Mouse (Mus musculus) right cerebral cortex, postnatal 36 days (tissue): Measurements from ENCODE around the gene Eri3.

ENCODE experiments used
- DNase-seq, 2 experiments: peaks; one replicate each; pipeline ENCODE4 v3.0.0; 2022; ENCODE audit warnings: low spot score in 2 of 2, mixed read lengths in 1 of 2

The Eri3 gene

DNA sequence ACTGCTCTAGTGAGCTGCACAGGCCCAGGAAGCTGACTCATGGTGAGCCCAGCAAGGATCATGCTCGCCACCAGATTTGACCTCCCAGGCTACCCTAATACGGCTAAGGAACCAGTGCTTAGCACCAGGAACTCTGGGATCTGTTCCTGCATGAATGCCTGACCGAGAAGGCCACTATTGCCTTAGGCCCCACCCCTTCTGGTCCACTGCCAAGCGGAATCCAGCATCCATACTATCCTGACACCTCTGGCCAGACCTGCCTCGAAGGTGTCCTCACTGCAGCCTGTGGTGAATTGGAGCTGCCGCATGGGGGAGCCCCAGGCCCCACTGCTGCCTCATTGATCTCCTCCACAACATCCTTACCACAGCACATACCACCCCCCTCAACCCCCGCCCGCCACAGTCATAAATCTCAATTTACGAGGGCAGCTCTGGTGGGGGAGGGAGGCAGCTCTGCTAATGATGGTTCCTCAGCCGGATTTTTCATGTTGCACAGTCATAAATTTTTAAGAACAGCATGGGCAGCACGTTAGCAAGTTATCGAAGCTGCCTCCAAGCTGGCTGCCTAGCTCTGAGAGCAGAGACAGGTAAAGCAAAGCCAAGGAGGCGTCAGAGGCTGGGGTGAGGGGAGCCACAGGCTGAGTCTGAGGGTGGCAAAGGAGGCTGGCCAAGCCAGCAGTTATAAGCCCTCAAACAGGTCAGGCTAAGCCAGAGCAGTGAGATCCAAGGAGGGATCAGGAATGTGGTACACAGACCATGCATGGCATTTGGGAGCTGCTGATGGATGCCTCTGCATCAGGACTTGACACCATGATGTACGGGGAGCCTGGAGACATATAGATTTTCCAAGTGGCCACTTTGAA lies 108.6 kb downstream of the Eri3 start:
- no peak for DNase-seq

GRCm38 (mm10) chr4:117660001-117660400 lies 109.8 kb downstream of the Eri3 start:
- no peak for DNase-seq

DNA sequence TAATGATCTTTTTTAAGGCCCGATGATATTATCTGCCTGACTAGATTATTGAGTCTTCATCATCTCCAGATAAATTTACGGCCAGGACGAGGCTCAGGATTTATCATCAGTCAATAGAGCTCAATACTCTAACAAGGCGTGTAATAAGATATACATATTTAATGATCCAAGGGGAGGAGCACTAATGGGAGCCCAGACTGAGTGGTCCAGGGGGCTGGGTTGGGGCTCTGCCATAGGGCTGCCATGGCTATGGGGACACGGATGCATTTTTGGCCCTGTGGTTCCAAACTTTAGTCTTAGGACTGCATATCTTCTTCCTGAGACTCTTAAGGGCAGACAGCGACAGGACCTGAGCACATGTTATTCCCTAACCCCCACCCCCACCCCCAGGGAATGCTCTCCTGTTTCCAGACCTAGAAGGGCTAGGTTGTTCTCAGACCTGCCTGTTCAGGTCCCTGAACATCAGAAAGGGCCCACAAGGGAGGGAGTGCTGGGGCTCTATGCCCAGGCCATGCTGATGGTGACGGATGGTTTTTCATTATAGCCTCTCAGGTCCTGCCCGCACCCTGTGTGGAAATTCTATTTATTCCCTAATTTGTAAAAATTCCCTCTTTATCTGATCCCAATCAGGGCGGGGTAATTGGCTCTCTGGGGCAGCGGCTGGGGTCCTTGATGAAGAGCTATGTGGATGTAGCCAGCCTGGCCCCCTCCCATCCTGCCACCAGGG lies 114.4 kb downstream of the Eri3 start:
- DNase-seq = no peak

DNA sequence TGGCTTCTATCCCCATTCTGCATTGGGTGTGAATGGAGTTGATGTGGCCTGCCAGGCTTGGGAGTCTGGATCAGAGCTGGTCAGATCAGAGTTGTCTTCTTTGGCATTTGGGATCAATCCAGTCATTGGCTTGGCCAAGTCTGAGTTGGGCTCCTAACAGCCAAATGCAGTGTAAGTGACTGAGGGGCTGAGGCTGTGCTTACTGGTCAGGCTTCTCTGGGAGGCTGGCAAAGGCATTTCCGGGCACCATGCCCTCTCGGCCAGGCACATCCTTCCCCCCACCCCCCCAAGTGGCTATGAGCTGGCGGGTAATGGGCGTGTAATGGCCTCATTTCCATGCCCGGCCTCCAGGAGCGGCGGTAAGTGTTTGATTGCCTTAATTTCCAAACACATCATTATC lies 115.4 kb downstream of the Eri3 start:
- DNase-seq = no peak

- no peak for DNase-seq
Measured at GRCm38 (mm10) chr4:117666054-117666453, 115.9 kb downstream of the Eri3 start.

DNA sequence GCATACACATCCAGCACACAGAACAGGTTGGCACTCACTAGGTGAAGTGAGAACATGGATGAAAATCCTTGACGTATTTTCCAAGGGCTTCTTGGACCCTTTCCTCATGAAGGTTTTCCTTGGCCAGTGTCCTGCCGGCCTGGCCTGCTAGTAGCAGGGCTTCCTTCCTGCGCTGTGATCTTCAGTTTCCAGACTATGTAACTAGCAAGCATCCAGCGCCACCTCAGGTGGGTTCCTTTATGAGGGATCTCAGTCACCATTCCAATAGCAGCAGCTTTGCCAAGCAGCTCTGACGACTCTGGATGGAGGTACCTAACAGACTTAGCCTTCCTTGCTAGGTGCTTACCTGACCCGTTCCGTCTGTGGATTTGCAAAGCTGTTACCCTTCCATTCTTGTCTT lies 119.7 kb downstream of the Eri3 start:
- no peak for DNase-seq

- no peak for DNase-seq
Measured at GRCm38 (mm10) chr4:117672042-117672441, 121.9 kb downstream of the Eri3 start.

DNA sequence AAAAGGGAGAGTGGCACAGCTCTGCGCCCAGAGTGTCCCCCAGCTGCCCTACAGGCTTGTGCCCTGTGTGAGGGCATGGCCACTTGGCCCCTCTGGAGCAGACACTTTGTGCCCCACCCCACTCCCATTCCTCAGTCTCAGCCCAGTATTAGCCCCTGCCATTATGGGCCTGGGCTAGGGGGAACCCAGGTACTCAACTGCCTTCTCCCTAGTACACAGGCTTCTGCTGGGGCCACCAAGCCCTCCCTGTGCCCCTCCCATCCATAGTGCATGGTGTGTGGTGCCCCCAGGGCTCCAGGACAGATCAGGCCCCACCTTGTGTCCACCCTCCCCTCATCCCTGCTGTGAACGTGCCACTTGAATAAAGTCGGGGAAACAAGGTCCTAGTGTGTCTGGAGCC lies 123.7 kb downstream of the Eri3 start:
- DNase-seq = no peak

GRCm38 (mm10) chr4:117676903-117677302 lies 126.7 kb downstream of the Eri3 start:
- peak in 1 of 2 experiments; percentile 55 for DNase-seq

DNA sequence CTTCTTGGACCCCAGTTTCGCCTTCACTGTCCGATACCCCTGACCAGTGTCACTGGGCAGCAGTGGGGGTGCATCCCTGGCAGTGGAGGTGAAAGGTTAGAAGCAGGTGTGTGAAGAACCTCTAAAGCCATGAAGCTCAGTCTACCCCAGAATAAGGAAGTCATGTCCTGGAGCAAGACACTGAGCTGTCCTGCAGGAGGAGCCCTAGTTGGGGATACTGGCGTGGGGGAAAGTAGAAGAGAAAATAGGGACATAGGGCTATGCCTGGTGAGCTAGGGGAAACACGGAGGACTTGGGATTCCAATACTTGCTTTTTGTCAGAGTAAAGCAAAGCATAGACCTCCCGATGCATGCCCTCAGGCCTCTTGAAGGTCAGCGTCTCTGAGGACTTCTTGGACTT lies 130.8 kb downstream of the Eri3 start:
- DNase-seq = no peak

- peak; percentile 71 to 74 for DNase-seq
Measured at GRCm38 (mm10) chr4:117681931-117682461, 131.8 kb downstream of the Eri3 start, which contains the start of gene Dmap1. Gene Dmap1 (minus strand): TSS chr4:117682273.

- DNase-seq = no peak
Measured at GRCm38 (mm10) chr4:117682463-117682862, 132.3 kb downstream of the Eri3 start.

DNA sequence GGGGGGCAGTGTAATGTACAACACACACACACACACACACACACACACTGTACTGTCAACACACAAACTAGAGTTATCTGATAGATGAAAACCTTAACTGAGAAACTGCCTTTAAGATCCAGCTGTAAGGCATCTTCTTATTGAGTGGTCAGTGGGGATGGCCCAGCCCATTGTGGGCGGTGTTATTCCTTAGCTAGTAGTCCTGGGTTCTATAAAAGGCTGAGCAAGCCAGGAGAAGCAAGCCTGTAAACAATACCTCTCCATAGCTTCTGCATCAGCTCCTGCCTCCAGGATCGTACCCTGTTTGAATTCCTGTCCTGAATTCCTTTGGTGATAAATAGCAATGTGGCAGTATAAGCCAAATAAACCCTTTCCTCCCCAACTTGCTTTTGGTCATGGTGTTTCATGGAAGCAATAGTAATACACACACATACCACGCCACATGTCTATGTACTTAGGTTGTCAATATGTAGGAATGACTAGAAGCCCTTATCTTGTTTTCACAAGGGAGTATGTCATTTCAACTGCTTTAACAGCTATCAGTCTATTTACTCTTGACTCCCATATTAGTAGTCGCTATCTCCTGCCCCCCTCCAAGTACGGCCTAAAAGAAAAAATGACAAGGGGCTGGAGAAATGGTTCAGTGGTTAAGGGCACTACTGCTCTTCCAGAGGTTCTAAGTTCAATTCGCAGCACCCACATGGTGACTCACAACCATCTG lies 133.0 kb downstream of the Eri3 start:
- DNase-seq = no peak

- DNase-seq = no peak
Measured at GRCm38 (mm10) chr4:117686354-117686753, 136.2 kb downstream of the Eri3 start.

DNA sequence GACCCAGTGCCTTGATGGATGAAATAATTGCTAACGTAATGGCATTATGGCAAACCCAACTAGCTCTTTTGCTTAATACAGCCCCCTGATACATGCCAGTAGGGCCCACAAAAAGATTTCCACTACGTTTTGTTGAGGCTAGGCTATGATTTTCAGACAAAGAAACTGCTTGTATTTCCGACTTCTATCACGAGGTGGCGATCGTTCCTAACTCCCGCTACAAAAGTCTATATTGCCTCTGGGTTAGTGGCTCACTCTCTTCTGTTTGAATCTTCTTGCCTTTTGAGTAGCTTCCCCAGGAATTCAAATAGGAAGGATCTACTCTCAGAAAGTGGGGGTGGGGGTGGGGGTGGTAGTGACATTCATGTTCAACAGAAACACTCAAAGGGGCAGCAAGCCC lies 155.2 kb downstream of the Eri3 start:
- peak; percentile 4 to 5 for DNase-seq

- no peak for DNase-seq
Measured at GRCm38 (mm10) chr4:117708780-117709550, 158.8 kb downstream of the Eri3 start.

DNA sequence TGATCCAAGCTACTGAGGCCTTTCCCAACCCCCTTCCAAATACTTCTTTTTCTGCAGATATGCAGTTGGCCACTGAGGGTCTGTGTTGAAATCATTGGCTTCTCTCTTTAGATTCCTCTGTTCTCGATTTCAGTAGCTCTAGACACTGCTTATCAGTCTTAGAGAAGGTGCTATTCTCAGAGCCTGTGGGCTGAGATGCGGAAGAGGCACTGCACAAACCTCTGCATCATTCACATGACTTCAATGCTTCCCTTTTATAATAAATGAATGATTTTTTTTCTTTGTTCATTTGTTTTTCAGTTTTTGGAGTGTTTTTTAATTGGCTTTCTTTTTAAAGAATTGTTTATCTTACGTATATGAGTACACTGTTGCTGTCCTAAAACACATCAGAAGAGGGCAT lies 162.1 kb downstream of the Eri3 start:
- DNase-seq = no peak

DNA sequence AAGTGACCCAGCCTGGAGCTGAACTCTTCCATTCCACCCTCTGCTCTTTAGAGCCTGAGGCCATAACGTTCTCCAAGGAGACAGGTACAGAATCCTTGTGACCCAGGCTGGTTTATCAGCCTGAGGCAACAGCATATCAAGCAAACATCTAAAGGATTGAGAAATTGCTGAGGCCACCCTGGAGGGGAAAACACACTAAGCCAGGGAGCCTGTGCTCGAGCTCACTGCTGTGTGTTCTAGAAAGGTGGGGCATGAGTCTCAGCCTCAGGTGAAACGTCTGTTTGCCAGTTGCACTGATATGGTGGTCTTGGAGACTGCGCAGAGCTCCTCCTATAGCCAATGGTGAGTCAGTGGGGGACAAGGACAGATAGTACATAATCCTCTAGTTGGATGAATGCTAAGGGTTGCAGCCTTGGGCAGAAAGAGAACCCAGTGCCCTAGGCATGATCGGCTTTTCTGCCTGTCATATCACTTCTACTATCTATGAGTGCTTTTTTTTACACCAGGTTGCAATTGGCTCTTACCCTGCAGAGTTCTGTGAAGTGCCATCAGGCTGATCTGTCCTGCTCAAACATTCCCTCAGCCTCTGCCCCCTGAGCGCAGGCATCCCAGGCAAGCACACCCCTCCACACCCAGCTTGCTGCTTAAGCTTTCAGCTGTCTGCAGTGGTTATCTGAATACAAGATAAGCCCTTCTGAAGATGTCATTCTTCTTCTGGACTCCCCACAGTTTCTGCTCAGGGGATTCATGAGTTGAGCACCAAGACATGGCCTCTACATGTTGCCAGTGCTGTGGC lies 163.3 kb downstream of the Eri3 start:
- DNase-seq = no peak
